Mouse (Mus musculus) ES-Bruce4 (cell line): Measurements from ENCODE around the gene Vps37b.

Experiments used
- CTCF ChIP-seq: IDR thresholded peaks from one replicate; pipeline ENCODE4 v1.8.1; 2011; ENCODE audit warnings: low read depth, low read length
- EP300 ChIP-seq: IDR thresholded peaks from 2 replicates; pipeline ENCODE4 v1.6.1; 2011; ENCODE audit warnings: low read depth, low read length; ENCODE audit not compliant: insufficient read depth
- POLR2A ChIP-seq: IDR thresholded peaks from one replicate; pipeline ENCODE4 v1.8.1; 2011; ENCODE audit warnings: low read length; ENCODE audit not compliant: insufficient read depth

GRCm38 (mm10) chr5:124010910-124011655 lies 21.0 kb downstream of the Vps37b start:
- TF ChIP-seq CTCF (no peak), EP300 (no peak), POLR2A (no peak)
